Mouse (Mus musculus) urinary bladder, adult 18-20 months (tissue): ENCODE results near the gene Xkrx.
"Not testable (repeated sequence)": the region's sequence is repeated elsewhere in the genome, so short reads cannot be mapped to it uniquely, and the experiment has no call there.

ENCODE experiments used
- DNase-seq, 2 experiments: peaks; one replicate each; pipeline ENCODE4 v3.0.0; 2022; ENCODE audit warnings: low spot score in 2 of 2, mixed read lengths in 2 of 2

Gene Xkrx

DNA sequence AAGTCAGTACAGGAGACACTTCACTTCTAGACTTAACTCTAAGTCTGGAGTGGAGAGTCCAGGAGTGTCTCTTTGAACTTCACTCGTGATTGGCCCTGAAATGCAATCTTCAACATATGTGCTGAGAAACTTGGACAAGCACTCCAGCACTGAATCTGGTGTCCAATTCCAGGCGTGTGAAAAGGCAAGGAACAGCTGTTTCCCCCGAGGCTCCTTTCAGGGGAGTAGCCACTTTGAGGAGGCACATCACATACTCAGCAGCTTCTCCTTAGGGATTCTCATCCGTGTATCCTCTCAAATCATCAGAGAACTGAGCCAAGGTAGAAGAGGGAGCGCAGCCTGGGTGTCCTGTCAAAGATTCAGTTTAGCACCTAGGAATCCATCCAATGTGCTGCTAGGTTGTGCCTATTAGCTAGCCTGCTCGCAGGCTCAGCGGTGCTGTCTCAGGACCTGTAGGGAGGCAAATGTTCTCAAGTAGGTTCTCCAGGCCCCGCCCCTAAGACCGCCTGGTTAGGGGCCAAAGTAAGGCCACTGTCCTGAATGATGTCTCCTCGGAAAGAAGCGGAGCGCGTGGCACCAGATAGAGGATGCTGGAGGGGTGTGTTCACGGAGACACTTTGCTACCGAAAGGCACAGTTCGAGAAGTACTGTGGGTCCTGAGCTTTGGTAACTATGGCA is at the start of gene Xkrx:
Gene Xkrx, minus strand, starts transcription at position 34 of the 678 bp plus-strand sequence.
- DNase-seq = peak in 1 of 2 experiments; percentile 19

DNA sequence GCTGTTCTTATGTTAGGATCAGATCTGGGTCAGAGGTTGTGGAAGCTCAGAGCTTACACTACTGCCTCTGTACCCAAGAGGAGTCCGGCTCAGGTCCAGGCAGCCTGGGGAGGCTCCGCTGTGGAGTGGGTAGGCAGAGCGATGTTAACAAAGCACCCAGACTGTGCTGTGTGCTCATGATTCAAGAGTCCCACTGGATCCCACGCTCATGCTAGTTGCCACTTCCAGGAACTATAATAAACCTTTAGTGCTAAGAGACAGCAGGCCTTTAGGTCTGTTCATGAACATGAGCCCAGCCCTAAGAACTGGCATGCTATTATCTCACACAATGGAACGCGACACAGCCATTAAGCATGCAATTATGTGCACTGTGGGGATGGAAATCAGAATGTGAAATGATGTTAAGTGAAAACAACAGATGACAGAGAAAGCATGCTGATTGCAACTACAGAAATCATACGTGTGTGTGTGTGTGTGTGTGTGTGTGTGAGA is 49.3 kb upstream of the Xkrx start:
- DNase-seq = no peak

DNA sequence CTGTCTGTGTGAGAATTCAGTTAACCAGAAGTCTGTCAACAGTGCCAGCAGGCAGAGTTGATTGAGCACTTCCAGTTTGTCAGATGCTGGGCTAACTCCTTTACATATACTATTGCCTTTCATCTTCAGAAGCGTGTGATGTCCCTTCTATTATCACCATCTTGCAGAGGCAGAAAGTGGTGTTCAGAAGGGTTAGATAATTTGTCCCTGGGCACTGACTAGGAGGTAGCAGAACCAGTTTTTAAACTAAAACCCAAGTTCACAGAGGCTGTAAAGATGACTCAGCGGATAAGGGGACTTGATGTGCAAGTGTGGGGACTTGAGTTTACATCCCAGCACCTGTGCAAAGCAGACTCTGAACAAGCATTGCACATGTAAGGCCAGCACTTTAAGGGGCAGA is 46.6 kb upstream of the Xkrx start:
- no peak for DNase-seq

GRCm38 (mm10) chrX:134187201-134187600 is 25.3 kb upstream of the Xkrx start, which contains the start of gene Arl13a:
Gene Arl13a (plus strand): TSS chrX:134187501.
- not testable (repeated sequence) for DNase-seq

DNA sequence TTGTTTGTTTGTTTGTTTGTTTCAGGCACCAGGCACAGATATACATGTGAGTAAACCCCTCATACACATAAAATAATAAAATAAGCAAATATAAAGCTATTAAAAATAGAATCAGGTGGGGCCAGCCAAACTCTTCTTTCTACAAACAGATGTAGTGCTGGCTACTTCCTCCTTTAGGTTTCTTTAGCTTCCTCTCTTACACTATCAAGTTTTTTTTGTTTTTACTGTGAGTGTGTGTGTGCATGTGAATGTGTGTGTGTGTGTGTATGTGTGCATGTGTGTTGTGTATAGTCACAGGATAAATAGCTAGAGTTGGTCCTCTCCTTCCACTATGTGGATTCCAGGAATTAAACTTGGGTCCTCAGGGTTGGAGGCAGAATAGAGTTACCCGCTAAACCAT is 12.8 kb upstream of the Xkrx start:
- DNase-seq = no peak

GRCm38 (mm10) chrX:134170584-134170983 is 8.7 kb upstream of the Xkrx start:
- no peak for DNase-seq

DNA sequence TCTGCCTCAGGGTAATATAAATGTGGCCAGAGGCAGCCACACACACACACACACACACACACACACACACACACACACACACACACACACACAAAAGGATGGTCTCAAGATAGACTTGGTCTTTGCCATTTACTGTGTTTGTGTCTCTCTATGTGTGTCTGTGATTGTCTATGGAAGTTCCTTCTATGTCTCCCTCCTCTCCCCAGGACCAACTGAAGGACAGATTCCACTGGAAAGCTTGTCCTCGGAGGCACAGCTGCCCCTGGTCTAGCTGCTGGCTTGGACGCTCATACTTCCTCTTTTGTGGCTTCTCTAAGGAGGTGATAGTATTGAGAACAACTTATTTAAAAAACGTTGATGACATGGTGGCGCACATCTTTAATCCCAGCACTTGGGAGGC is 1.6 kb upstream of the Xkrx start:
- no peak for DNase-seq

GRCm38 (mm10) chrX:134162826-134163225 is 950 bp upstream of the Xkrx start:
- DNase-seq = peak in 1 of 2 experiments; percentile 11

DNA sequence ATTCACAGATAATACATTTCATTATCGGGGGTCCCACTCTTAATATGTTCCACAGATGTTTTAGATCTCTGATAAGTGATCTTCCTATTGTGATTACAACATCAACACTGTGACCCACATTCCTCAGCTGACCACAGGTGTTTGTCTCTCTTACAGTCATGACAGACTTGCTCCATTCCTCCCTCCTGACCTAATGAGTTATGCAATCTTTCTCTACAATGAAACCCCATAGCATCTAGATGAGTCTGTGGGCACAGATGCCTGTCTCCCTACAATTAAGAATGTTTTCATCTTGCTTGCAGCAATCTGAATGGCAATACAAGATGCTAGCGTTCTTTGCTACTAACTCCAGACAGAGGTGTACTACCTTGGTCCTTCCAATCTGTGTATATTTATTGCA is 1.4 kb downstream of the Xkrx start:
- DNase-seq = no peak

DNA sequence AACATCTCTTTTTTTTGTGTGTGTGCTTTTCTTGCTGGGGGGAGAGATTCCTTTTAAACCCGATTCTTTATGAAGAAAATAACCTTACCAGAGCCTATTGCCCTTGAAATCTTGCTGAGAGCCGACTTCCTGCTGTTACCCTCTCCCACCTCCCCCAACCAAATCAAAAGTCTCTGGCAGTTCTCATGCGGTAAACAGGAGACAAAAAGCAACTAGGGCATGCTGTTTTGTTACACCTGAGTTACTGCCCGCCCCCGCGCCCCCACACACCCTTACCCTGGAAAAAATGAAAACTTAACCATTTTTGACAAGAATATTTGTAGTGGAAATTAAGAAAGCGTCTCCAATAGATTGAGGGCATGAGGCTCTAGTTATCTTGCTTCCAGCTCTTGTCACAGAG is 3.7 kb downstream of the Xkrx start:
- no peak for DNase-seq

GRCm38 (mm10) chrX:134141986-134142385 is 19.9 kb downstream of the Xkrx start:
- no peak for DNase-seq

DNA sequence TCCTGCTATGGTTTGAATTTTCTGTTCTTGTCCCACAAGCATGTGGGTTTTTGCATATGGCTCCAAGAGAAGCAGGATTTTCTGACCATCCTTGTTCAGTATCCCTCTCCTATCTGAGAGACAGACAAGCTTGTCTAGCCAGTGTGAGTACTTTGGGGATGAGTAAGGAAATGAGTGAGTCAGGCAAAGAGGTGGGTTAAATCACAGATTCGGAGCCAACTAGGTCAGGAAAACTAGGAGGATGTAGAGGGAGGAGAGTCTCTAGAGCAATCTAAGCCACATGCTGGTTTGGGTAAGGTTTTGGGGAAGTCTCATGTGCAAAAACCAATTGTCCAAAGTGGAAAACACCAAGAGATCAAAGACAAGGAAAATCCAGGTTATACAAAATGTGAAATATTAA is 20.3 kb downstream of the Xkrx start:
- no peak for DNase-seq

DNA sequence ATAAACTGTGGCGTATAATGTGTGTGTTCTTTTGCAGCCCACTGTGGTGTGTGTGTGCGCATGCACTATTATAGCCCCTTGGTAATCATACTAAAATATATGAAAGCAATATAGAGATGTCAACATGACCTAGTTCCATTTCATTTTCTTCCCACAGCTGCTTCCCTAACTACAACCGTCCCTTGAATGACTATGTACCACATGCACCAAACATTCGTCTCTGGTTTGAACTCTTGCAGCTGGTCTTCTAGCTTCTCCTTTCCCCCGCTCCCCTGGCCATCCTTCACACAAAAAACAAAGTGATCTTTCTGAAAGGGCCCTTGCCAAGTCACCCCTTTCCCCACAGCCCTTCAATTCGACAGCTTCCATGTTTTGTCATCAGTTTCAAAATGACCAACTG is 21.9 kb downstream of the Xkrx start:
- no peak for DNase-seq

- no peak for DNase-seq
These were observed 28.1 kb downstream of the Xkrx start for GRCm38 (mm10) chrX:134133821-134134220.

DNA sequence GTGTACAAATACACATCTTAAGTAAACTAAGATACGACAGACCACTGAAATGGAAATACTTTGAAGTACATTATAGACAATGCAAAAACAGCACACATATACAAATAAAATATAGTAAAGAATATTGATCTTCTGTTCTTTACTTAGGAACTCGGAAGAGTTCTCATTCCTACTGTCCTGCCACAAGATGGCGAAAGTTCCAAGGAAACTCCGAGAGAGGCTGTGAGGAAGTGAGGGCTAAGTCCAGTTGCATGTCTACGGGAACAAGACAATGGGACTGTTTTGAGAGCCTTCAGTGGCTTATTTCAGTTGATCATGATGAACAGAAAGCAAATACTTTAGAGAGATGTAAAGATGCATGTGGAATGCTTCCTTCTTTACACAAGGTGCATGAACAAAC is 29.6 kb downstream of the Xkrx start:
- no peak for DNase-seq

DNA sequence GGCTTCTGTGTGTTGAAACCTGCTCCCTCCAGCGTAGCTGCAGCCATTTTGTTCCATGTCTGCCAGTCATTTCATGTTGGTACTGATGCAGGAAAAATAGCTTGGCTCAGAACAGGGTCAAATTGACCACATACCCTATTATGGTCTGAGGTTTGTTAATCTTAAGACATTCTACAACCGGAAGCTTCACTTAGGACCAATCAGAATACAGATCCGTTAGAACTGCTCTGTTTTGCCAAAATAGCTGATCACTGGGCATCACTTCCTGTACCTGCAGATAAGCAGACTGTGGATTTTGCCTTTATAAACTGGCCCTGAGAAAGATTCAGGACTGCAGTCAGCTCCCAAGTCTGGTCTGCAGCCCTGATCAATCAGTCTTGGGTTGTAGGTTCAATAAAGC is 33.3 kb downstream of the Xkrx start:
- DNase-seq = no peak

DNA sequence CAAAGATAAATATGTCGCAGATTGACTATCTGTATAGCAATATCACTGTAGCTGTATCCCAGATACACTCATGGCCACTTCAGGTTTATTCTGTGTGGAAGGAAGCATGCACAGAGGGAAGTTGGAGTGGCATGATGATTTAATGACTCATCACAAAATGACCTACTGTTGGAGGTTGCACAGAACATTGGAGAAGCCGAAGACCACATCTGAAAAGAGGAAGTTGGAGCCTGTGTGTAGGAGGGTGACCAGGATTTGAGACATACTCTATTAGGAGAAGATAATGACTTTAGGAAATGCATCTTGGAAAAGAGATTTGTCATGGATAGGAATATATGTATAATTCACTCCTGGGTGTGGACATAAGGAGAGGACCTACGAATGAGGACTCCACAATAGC is 45.5 kb downstream of the Xkrx start:
- DNase-seq = no peak

DNA sequence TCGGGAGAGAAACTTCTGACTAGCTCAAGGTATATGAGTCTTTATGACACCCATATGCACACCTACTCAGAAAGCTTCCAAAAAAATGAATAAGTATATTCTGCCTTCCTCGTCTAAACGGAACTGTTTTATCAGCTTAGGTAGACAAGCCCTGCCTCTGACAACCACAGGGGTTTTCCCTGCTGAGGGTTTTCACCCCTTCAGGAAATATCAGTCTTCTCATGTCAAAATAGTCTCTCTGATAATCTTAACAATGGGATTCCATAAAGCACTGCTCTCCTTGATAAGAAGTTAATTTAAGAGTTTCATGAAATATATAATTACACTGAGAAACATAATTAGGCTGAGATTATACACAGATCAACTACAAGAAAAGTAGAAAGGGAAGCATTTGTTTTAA is 50.1 kb downstream of the Xkrx start:
- no peak for DNase-seq

DNA sequence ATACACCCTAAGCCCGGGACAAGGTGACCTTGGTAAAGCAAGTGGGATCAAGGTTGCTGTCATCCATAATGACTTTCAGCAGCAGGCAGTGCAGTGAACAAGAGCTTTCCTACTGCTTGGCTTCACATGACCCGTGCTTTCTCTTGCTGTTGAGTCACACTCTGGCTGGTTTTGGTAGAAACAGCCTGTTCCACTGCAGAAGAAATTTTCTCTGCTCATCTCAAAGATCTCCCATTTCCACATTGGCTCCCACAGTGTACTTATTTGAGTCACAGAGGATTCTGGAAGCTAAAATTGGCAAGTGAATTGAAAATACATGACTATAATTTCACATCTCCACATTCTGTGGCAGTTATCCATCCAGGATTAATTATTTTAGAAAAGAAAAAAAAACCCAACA is 59.2 kb downstream of the Xkrx start:
- DNase-seq = no peak
